Mouse (Mus musculus) B cell, adult 2 months (primary cell): ENCODE measurements around the gene Gpc4.

ENCODE experiments used
- DNase-seq, 2 experiments: peaks; one replicate each; pipeline ENCODE4 v3.0.0; 2022

The Gpc4 gene

DNA sequence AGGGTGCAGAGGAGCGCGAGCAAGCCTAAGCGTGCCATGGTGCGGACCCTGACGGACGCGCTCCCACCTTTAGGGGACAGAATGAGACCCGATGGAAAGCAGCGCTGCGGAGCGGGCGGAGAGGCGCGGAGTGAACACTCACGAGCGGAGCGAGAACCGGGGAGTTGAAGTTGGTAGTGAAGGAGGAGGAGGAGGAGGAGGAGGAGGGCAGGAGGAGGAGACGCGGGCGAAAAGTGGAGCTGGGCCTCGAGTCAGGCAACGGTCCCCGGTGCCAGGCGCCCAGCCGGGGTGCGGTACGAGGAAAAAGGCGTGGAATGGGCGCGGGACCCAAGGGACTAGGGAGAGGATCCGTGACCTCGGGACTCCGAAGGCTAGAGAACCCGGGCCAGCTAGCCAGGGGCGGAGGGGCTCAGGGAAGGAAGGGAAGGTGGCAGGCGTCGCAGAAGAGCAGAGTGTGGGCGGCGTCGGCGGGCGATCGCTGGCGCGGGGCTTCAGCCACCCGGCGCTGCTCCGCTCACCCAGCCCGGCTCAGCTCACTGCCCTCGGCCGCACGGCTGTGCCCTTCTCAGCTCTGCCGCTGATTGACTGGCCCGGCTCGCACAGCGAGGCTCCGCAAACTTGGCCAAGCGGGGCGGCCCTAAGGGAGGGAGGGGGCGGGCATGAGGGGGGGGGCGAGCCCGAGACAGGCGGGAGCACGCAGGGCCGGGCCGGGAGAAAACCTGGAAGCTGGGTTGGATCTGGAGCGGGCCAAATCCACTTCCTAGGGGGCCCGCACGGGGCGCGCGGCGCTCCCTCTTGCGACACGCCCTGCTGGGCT is at the start of gene Gpc4:
TSS of gene Gpc4 (minus strand) at position 515 of the 817 bp plus-strand sequence.
- no peak for DNase-seq

- DNase-seq, result no peak
Observed at GRCm38 (mm10) chrX:52212846-52213245, 47.8 kb upstream of the Gpc4 start.

DNA sequence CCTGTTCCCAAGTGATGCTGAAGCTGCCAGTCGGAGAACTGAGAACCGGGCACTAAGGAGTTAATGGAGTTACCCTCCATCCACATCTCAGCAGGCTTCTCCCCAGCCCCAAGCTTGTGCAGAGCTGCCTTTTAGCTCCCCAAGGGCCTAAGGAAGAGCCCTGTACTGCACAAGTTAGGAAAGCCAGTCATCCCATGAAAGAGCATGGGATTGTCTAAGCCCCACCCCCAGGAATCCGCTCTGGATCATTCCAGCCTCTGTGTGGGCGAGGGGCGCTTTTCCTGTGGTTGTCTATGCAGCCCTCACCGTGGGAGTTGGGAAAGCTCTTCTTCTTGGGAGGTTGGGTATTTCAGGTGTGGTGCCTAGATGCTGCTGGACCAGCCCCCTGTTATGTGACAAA is 34.8 kb upstream of the Gpc4 start:
- no peak for DNase-seq

GRCm38 (mm10) chrX:52193311-52193968 is 28.4 kb upstream of the Gpc4 start:
- no peak for DNase-seq

DNA sequence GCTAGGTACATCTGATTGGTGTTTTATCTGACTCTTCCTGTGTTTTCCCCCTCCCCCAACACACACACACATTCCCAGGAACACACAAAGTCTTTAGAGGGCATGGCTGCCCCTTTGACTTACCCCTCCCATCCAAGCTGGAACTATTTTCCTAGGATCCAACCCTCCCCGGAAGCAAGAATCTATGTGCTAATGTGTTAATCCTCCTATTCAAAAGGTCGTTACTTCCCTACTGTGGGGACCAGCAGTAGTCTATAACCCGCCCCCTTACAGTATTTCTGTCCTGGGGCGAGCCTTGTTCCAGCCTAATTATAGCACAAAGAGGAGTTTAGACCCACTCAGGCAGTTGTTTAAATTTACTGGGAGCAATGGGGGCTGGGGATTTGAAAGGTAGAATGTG is 24.0 kb upstream of the Gpc4 start:
- DNase-seq, result no peak

- DNase-seq, result no peak
Observed at GRCm38 (mm10) chrX:52183551-52184442, 18.7 kb upstream of the Gpc4 start.

DNA sequence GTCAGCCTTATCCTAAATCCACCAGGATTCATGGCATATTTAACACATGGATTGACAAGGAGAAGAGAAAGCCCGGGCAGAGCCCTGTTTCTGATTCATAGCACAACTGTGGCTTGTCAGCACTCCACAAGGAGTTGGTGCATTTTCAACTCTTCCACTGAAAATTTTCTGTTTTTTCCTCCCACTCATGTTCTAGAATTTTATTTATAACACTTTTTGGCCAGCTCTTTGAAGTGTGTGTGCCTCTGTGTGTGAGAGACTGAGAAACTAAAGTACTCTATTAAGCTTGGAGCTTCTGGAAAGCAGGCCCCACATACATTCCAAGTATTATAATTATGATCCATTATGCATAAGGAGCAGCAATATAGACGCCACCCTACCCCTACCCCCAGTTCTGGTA is 16.3 kb upstream of the Gpc4 start:
- DNase-seq, result no peak

- no peak for DNase-seq
Observed at GRCm38 (mm10) chrX:52177067-52177466, 12.0 kb upstream of the Gpc4 start.

- DNase-seq, result no peak
Observed at GRCm38 (mm10) chrX:52167519-52168244, 2.6 kb upstream of the Gpc4 start.

DNA sequence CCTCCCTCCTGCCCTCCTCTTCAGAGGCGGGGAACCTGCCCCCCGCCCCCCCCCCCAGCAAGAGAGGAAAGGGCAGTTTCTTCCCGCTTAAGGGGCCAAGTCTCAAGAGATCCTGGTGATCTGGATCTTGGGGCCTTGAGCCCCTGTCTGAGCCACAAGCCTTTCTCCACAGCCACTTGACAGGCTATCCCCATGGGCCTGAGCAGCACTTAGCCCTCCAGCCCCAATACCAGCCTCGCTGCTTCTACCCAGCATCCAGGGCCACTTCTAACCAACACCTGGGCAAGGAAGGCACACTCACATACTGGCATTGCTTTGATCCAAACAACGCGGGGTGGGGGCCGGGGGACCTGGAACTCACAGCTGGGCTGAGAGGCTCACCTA is 495 bp upstream of the Gpc4 start:
- DNase-seq, result no peak

- no peak for DNase-seq
Observed at GRCm38 (mm10) chrX:52164134-52164737, 816 bp downstream of the Gpc4 start.

GRCm38 (mm10) chrX:52163418-52164133 is 1.5 kb downstream of the Gpc4 start:
- no peak for DNase-seq

DNA sequence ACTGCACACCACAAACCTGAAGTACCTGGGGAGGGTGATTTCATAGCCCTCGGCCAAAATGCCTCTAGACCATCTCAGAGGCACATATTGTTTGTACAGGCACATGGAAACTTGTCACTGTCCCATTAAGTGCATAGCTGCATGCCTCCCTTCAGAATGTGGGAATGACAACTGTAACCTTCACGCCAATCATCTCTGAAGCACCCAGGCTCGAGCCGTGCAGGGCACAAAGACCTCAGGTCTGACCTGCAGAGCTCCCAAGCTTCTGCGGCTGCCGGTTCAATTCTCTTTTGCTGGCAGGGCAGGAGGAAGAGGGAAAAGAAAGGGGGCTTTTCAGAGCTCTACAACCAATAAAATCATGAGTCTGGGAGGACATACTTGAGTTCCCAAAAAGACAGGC is 2.3 kb downstream of the Gpc4 start:
- DNase-seq, result no peak

DNA sequence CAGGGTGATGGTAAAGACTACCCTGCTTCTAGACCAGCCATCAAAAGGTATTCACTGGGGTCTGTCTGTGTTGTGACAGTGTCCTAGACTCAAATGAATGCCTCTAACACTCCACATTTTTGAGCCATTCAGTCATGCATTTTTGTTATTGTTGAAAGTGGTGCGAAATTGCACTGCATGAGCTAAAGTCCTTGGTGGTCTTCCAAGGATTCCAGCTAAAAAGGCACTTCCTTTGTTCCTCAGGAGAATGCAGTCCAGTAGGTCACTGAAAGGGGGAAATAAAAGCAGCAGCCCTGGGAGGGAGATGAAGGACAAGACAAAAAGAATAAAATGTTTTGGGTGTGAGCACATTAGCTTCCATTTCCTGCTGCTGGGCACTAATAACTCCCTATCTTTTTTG is 2.8 kb downstream of the Gpc4 start:
- DNase-seq, result no peak

GRCm38 (mm10) chrX:52159621-52160020 is 5.4 kb downstream of the Gpc4 start:
- DNase-seq, result no peak

DNA sequence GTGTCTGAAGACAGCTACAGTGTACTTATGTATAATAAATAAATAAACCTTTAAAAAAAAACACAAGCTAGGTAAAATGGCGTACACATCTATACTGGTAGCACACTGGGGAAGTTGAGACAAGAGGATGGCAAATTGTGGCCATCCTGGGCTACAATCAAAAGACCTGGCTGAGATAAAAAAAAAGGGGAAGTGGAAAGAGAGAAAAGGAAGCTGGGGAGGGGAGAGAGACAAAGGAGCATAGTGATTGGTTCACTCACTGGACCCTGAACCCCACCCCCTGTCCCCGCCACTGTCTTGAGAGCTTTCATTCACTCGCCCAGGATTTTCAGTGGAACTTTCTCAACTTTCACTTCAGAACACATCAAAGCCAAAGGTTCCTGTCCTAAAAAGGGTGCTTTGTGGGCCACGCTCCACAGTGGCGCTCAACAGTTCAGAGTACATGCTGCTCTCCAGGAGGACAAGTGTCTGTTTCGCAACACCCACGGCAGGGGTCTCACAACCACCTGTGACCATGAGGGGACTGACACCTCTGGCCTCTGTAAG is 9.6 kb downstream of the Gpc4 start:
- DNase-seq, result no peak

- DNase-seq, result no peak
Observed at GRCm38 (mm10) chrX:52154821-52155220, 10.2 kb downstream of the Gpc4 start.

DNA sequence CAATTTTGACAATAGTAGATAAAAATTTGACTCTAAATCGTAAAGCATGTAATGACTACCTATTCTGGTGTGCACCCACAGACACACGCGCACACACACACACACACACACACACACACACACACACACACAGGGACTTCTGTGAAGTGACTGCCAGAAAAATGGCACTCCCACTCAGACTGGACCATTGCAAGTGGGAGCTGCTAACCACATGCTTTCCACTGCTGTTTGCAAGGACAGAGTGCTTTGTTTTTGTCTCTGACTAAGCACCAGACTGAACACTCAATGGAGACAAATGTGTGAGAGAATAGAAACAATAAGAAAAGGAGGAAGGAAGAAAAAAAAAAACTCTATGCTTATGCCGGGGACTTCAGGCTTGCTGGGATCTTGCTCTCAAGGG is 11.6 kb downstream of the Gpc4 start:
- no peak for DNase-seq

GRCm38 (mm10) chrX:52152961-52153360 is 12.1 kb downstream of the Gpc4 start:
- DNase-seq, result no peak

DNA sequence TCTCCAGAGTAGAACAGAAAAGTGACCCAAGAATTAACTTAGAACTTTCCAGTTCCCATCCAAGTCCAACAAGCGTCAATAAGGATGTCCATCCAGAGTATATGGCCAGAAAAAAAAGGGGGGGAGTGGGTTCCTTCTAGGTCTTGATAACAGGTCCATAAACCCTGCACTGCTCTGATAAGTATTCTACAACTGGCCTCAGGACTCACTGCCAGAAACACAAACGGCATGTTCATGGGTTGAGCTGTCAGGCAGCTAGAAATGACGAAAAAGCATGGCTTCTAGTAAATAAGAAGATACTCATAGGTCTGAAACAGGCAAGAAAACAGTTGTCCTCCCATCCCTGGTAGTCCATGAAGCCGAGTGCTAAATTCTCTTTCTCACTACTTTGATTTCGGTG is 13.5 kb downstream of the Gpc4 start:
- no peak for DNase-seq

- DNase-seq, result no peak
Observed at GRCm38 (mm10) chrX:52151100-52151499, 14.0 kb downstream of the Gpc4 start.
